Mouse (Mus musculus): ENCODE measurements at regions not wholly inside any gene's neighbourhood (a gene's known extent, or its start where the extent isn't known, plus 50 kb on each side); places are given as distances from the start of the nearest gene placed in this dataset.

DNA sequence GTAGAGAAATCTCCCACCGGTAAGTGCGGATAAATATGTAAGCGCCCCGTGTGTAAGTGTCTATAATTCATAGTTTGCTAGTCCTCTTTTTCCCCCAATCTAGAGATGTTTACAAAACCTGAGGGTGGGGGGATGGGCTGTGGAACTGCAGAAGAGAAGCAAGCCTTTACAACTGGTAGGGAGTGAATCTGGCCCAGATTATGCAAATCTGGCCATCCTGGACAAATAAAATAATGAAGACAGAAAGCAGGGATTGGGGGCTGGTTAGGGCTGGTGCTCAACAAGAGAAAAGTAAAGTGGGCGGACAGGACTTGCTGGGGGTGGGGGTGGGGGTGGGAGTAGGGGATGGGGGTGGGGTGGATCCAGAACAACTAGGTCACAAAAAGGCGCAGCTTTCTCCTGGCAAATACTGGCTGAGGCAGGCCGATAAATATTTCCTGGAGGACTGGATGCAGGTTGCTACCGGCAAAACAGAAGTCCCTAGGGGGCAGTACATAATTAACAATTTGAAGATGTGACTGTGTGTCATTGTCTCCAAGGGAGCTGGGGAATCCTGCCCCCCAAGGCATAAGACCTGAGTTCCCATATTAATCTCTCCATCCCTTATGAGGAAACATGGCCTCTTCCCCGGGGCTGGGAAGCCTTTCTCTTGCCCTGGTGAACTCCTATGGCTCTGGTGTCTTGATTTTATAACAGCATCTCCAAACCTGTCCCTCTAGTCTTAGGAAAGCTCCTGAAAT lies 162.1 kb downstream of the Cdca7 start:
- DNase-seq (ENCODE audit: low read depth, low spot score) = no peak
- Histone ChIP-seq H3K27ac (ENCODE audit: control insufficient read depth, low read depth, low read length) (no peak overlapping the region), H3K9me3 (replicated peaks; ENCODE audit: insufficient read depth, low read length) (no peaks in the 10 kb centered on the region), H3K79me2 (ENCODE audit: control insufficient read depth, insufficient read depth, low read length, poor library complexity) (no peaks in the 10 kb centered on the region), H3K36me3 (ENCODE audit: control insufficient read depth in 1 of 2, insufficient read depth in 2 of 2, low read length in 2 of 2) (no peaks in the 10 kb centered on the region), H3K27me3 (ENCODE audit: control insufficient read depth in 1 of 2, insufficient read depth in 2 of 2, low read length in 2 of 2) (peaks cover 0 to 3% of the 10 kb centered on the region in 2 experiments), H3K4me3 (ENCODE audit: control insufficient read depth in 1 of 2, insufficient read depth in 1 of 2, low read depth in 2 of 2, low read length in 2 of 2) (no peak overlapping the region), H3K9ac (ENCODE audit: control insufficient read depth, low read depth, low read length, poor library complexity, severe bottlenecking) (no peak overlapping the region), H3K4me1 (ENCODE audit: control insufficient read depth in 1 of 2, insufficient read depth in 2 of 2, low read length in 2 of 2) (no peaks in the 10 kb centered on the region)
- TF ChIP-seq CTCF (IDR thresholded peaks at IDR 0.05 in 2 of 3, conservative IDR thresholded peaks at IDR 0.05 in 1 of 3; ENCODE audit: control insufficient read depth in 1 of 3, insufficient read depth in 1 of 3, low read depth in 2 of 3, low read length in 3 of 3, poor library complexity in 1 of 3, severe bottlenecking in 1 of 3) (peak in 1 of 3 experiments; percentile 21; a peak in 1 of 6 replicates), ZC3H11A (IDR thresholded peaks at IDR 0.05; ENCODE audit: low read depth, low read length) (0 out of 2 replicates have a peak, but pooled peaks have one; percentile 4), RAD21 (IDR thresholded peaks at IDR 0.05; ENCODE audit: low read depth, low read length) (peak; percentile 34), TBP (IDR thresholded peaks at IDR 0.05; ENCODE audit: low read depth, low read length) (no peak), USF2 (IDR thresholded peaks at IDR 0.05; ENCODE audit: borderline replicate concordance in 1 of 2, insufficient read depth in 1 of 2, low read depth in 1 of 2, low read length in 2 of 2) (no peak), SMC3 (IDR thresholded peaks at IDR 0.05; ENCODE audit: low read depth, low read length) (peak; percentile 23; the same call in 1 of the 2 replicates)

DNA sequence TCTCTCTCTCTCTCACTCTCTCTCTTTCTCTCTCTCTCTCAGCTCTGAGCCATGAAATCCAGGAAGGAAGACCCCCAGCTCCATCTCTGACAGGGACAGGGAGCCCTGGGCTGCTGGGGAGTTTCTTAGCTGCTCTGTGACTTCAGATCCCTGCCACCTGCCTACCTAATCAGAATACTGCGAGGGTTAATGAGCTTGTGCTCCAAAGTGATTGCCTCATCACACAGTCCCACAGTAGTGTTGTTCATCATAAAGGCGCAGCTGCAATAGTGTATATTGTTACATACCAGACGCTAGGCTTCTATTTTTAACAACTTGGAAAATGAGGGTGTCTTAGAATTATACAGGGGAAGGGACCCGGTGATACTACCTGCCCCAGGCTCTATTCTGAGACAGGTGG lies 163.1 kb downstream of the Cdca7 start:
- Histone ChIP-seq H3K27ac (ENCODE audit: control insufficient read depth, low read depth, low read length) (no peak overlapping the region), H3K9me3 (replicated peaks; ENCODE audit: insufficient read depth, low read length) (no peaks in the 10 kb centered on the region), H3K36me3 (ENCODE audit: control insufficient read depth in 1 of 2, insufficient read depth in 2 of 2, low read length in 2 of 2) (no peaks in the 10 kb centered on the region), H3K27me3 (ENCODE audit: control insufficient read depth in 1 of 2, insufficient read depth in 2 of 2, low read length in 2 of 2) (peaks cover 0 to 3% of the 10 kb centered on the region in 2 experiments), H3K4me1 (ENCODE audit: control insufficient read depth in 1 of 2, insufficient read depth in 2 of 2, low read length in 2 of 2) (no peaks in the 10 kb centered on the region), H3K79me2 (ENCODE audit: control insufficient read depth, insufficient read depth, low read length, poor library complexity) (no peaks in the 10 kb centered on the region), H3K9ac (ENCODE audit: control insufficient read depth, low read depth, low read length, poor library complexity, severe bottlenecking) (no peak overlapping the region), H3K4me3 (ENCODE audit: control insufficient read depth in 1 of 2, insufficient read depth in 1 of 2, low read depth in 2 of 2, low read length in 2 of 2) (no peak overlapping the region)
- TF ChIP-seq MAZ (IDR thresholded peaks at IDR 0.05; ENCODE audit: low read depth, low read length) = no peak
- no peak for TF ChIP-seq POLR2AphosphoS2 (IDR thresholded peaks at IDR 0.05; ENCODE audit: low read length)
- no peak for TF ChIP-seq HCFC1 (IDR thresholded peaks at IDR 0.05; ENCODE audit: low read depth, low read length)
- TF ChIP-seq BHLHE40 (IDR thresholded peaks at IDR 0.05; ENCODE audit: borderline replicate concordance, low read depth, low read length) = no peak
- TF ChIP-seq GABPA (IDR thresholded peaks at IDR 0.05; ENCODE audit: low read depth, low read length) = no peak
- TF ChIP-seq CTCF (IDR thresholded peaks at IDR 0.05 in 2 of 3, conservative IDR thresholded peaks at IDR 0.05 in 1 of 3; ENCODE audit: control insufficient read depth in 1 of 3, insufficient read depth in 1 of 3, low read depth in 2 of 3, low read length in 3 of 3, poor library complexity in 1 of 3, severe bottlenecking in 1 of 3) = no peak
- TF ChIP-seq MAFK (IDR thresholded peaks at IDR 0.05; ENCODE audit: borderline replicate concordance, low read depth, low read length) = no peak
- TF ChIP-seq RCOR1 (IDR thresholded peaks at IDR 0.05; ENCODE audit: low read depth, low read length) = no peak
- no peak for TF ChIP-seq MXI1 (IDR thresholded peaks at IDR 0.05; ENCODE audit: low read depth, low read length)
- TF ChIP-seq USF1 (IDR thresholded peaks at IDR 0.05; ENCODE audit: low read depth, low read length) = no peak
- TF ChIP-seq MEF2A (IDR thresholded peaks at IDR 0.05; ENCODE audit: extremely low read depth, insufficient replicate concordance, low read depth, low read length, poor library complexity, severe bottlenecking) = no peak
- no peak for TF ChIP-seq POLR2AphosphoS5 (IDR thresholded peaks at IDR 0.05; ENCODE audit: borderline replicate concordance, low read depth, low read length)
- TF ChIP-seq TBP (IDR thresholded peaks at IDR 0.05; ENCODE audit: low read depth, low read length) = no peak
- TF ChIP-seq USF2 (IDR thresholded peaks at IDR 0.05; ENCODE audit: borderline replicate concordance in 1 of 2, insufficient read depth in 1 of 2, low read depth in 1 of 2, low read length in 2 of 2) = no peak
- no peak for TF ChIP-seq MYB (IDR thresholded peaks at IDR 0.05; ENCODE audit: low read depth, low read length)
- no peak for TF ChIP-seq CHD2 (IDR thresholded peaks at IDR 0.05; ENCODE audit: low read length)
- no peak for TF ChIP-seq MAX (IDR thresholded peaks at IDR 0.05; ENCODE audit: low read length)
- TF ChIP-seq CHD1 (IDR thresholded peaks at IDR 0.05; ENCODE audit: low read depth, low read length) = no peak
- no peak for TF ChIP-seq TAL1 (IDR thresholded peaks at IDR 0.05; ENCODE audit: low read length)
- DNase-seq (ENCODE audit: low read depth, low spot score) = no peak

Data from MEL (cell line).